Mouse (Mus musculus) megakaryocyte-erythroid progenitor cell, adult 5-6 weeks (primary cell): ENCODE data around the gene Pfdn2. TPM values are rescaled to one million over a fixed set of nuclear protein-coding genes. Genes with fewer than 3 reads are reported as not detected.

Source experiments
- ATAC-seq: replicated peaks from 2 replicates; pipeline ENCODE4 v1.8.0; 2016; ENCODE audit warnings: mild to moderate bottlenecking, inconsistent platforms; ENCODE audit not compliant: severe bottlenecking, poor library complexity, low FRiP score, low TSS enrichment
- total RNA-seq, 2 experiments: library from RNA; stranded (forward) in 1 of 2; stranded (reverse) in 1 of 2; fragments of 200-1000, 215-1000 nt in 1 of 2; fragments of >200 nt in 1 of 2; fragmentation: Nextera tagmentation in 1 of 2; gene quantifications; 2 replicates each; pipeline ENCODE4 v1.2.3; 2014 to 2017

Pfdn2 gene
- total RNA-seq, 2 experiments from 2014 or later: 97.3 to 101 TPM

DNA sequence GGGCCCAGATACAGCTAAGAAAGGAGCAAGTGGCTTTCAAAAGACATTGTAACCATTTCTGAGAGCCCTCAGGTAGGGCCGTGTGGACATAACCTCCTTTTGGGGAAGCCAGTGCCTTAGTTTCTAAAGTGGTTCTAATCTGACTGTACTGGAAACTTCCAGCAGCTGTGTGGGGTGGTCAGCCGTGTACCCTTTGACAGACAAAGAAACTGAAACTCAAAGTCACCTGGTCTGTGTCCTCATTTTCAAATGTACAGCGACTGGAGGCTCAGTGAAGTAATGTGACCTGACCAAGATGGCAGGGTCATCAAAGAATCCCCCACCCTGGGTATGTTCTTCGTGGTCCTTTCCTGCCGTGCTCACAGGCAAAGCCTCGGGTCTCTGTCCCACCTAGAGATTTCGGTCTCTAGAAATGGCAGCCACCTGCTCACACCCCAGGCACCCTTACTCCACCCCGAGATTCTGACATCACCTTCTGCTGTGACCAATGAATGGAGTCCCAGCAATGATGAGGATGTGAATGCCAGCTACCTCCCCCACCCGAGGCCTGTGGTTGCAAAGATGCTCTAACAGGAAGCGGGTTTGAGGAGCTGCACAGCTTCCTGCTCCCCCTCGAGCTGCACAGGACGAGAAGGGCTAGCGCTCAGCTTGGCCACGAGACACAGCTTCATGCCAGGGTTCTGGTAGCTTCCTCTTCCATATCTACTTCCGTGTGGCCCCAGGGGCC is 43.1 kb downstream of the Pfdn2 start, which contains the start of gene Arhgap30:
Gene Arhgap30 (plus strand): TSS at position 579 of the 727 bp plus-strand sequence.
- peak; percentile 87 for ATAC-seq

DNA sequence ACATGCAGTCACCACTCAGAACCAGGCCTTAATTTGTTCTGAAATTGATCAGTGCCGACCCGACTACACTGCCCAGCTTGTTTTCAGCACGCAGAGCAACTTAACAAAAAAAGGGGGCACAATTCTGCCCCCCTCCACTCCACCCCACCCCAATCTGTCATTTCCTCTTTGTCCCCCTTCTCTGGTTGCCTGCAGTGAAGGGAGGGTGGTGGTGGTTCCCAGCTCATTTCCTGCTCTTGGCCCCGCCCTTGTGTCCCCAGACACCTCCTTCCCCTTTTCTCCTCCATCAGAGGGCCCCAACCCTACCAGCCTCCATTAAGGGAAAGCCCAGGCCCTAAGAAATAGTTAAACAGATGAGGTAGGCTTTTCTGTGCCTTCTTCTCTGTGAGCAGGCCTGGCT is 44.6 kb downstream of the Pfdn2 start:
- ATAC-seq: peak; percentile 53

DNA sequence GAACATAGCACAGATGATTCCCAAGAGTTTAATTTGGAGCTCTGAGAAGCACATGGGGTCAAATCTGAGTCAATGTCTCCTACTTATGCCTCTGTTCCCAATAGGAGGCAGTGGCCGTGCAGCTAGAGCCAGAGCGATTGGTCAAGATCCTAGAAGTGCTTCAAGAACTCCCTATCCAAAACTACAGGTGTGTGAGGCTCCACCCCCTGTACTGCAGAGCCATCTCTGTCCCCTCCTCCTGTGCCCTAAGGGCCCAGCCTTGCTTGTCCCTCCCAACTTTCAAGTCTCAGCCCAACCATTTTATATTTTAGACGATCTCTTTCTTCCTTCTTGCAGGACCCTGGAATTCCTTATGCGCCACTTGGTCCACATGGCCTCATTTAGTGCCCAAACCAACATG is 56.4 kb downstream of the Pfdn2 start:
- no peak for ATAC-seq

DNA sequence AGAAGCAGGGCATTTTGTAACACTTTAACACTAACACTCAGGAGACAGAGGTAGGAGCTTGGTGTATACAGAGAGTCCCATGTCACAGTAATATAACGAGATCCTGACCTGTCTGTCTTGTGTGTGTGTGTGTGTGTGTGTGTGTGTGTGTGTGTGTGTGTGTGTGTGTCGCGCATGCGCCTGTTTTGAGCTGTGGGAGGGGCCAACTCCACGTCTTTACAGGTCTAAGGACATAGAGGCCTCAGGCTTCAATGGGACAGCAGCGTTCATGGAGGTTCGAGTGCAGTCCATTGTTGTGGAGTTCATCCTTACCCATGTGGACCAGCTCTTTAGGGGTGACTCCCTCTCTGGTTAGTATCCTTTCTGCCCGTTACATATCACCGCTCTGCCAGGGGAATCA is 57.5 kb downstream of the Pfdn2 start:
- ATAC-seq: no peak

DNA sequence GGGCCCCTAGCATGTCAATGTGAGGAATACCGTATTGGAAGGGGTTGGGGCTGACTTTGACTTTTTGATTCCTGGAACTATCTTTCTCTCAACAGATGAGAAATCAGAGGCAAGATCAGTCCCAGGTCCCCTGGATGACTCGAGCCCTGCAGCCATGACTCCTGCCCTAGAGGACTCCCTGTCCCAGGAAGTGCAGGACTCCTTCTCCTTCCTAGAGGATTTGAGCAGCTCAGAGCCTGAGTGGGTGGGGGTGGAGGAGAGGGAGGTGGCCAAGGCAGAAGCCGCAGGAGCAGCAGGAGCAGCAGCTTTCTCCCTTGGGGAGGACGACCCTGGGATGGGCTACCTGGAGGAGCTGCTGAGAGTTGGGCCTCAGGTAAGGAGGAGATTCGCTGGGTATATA is 61.8 kb downstream of the Pfdn2 start:
- no peak for ATAC-seq

Other genes starting within 250 kb of the Pfdn2 start
- 12.6 and 18.9 TPM in 2 replicates for gene Cfap126, start 231.8 kb upstream of the Pfdn2 start, total RNA-seq (2014; fragmentation: Nextera tagmentation)
- gene Cfap126, start 231.8 kb upstream of the Pfdn2 start, total RNA-seq (2017): 4.3 and 11.8 TPM in 2 replicates
- 150 and 178 TPM in 2 replicates for gene Sdhc, start 195.1 kb upstream of the Pfdn2 start, total RNA-seq (2014; fragmentation: Nextera tagmentation)
- 72.0 and 84.7 TPM in 2 replicates for gene Sdhc, start 195.1 kb upstream of the Pfdn2 start, total RNA-seq (2017)
- not detected in 2 replicates for gene Mpz, start 195.0 kb upstream of the Pfdn2 start, total RNA-seq (2014; fragmentation: Nextera tagmentation)
- gene Mpz, start 195.0 kb upstream of the Pfdn2 start, total RNA-seq (2017): 0.61 TPM in 1 of 2 replicates, not detected in the other
- 0.69 and 3.6 TPM in 2 replicates for gene Pcp4l1, start 149.4 kb upstream of the Pfdn2 start, total RNA-seq (2014; fragmentation: Nextera tagmentation)
- gene Pcp4l1, start 149.4 kb upstream of the Pfdn2 start, total RNA-seq (2017): 1.1 TPM in 1 of 2 replicates, not detected in the other
- 0.07 TPM in 1 of 2 replicates, not detected in the other for gene Nr1i3, start 131.7 kb upstream of the Pfdn2 start, total RNA-seq (2014; fragmentation: Nextera tagmentation)
- 0.38 TPM in 1 of 2 replicates, not detected in the other for gene Nr1i3, start 131.7 kb upstream of the Pfdn2 start, total RNA-seq (2017)
- gene Tomm40l, start 123.2 kb upstream of the Pfdn2 start, total RNA-seq (2014; fragmentation: Nextera tagmentation): 22.3 and 46.9 TPM in 2 replicates
- gene Tomm40l, start 123.2 kb upstream of the Pfdn2 start, total RNA-seq (2017): 25.0 and 33.7 TPM in 2 replicates
- 3.8 TPM in 1 of 2 replicates, not detected in the other for gene Apoa2, start 120.6 kb upstream of the Pfdn2 start, total RNA-seq (2014; fragmentation: Nextera tagmentation)
- gene Apoa2, start 120.6 kb upstream of the Pfdn2 start, total RNA-seq (2017): not detected in 2 replicates
- gene Fcer1g, start 111.3 kb upstream of the Pfdn2 start, total RNA-seq (2014; fragmentation: Nextera tagmentation): 3.7 and 9.1 TPM in 2 replicates
- gene Fcer1g, start 111.3 kb upstream of the Pfdn2 start, total RNA-seq (2017): 11.9 and 14.3 TPM in 2 replicates
- gene Adamts4, start 95.2 kb upstream of the Pfdn2 start, total RNA-seq (2014; fragmentation: Nextera tagmentation): 0.11 TPM in 1 of 2 replicates, not detected in the other
- not detected in 2 replicates for gene Adamts4, start 95.2 kb upstream of the Pfdn2 start, total RNA-seq (2017)
- 273 and 313 TPM in 2 replicates for gene Ndufs2, start 94.3 kb upstream of the Pfdn2 start, total RNA-seq (2014; fragmentation: Nextera tagmentation)
- gene Ndufs2, start 94.3 kb upstream of the Pfdn2 start, total RNA-seq (2017): 280 and 331 TPM in 2 replicates
- 34.5 and 55.7 TPM in 2 replicates for gene B4galt3, start 75.3 kb upstream of the Pfdn2 start, total RNA-seq (2014; fragmentation: Nextera tagmentation)
- 15.2 and 24.0 TPM in 2 replicates for gene B4galt3, start 75.3 kb upstream of the Pfdn2 start, total RNA-seq (2017)
- gene Ppox, start 64.5 kb upstream of the Pfdn2 start, total RNA-seq (2014; fragmentation: Nextera tagmentation): 114 and 123 TPM in 2 replicates
- gene Ppox, start 64.5 kb upstream of the Pfdn2 start, total RNA-seq (2017): 18.1 and 29.5 TPM in 2 replicates
- gene Usp21, start 57.7 kb upstream of the Pfdn2 start, total RNA-seq (2014; fragmentation: Nextera tagmentation): 44.1 and 50.1 TPM in 2 replicates
- gene Usp21, start 57.7 kb upstream of the Pfdn2 start, total RNA-seq (2017): 16.9 and 33.0 TPM in 2 replicates
- gene Ufc1, start 50.6 kb upstream of the Pfdn2 start, total RNA-seq (2014; fragmentation: Nextera tagmentation): 74.8 and 83.3 TPM in 2 replicates
- gene Ufc1, start 50.6 kb upstream of the Pfdn2 start, total RNA-seq (2017): 65.6 and 72.6 TPM in 2 replicates
- gene Dedd, start 16.5 kb upstream of the Pfdn2 start, total RNA-seq (2014; fragmentation: Nextera tagmentation): 22.4 and 38.5 TPM in 2 replicates
- gene Dedd, start 16.5 kb upstream of the Pfdn2 start, total RNA-seq (2017): 13.5 and 23.7 TPM in 2 replicates
- gene Nit1, start within 50 bp of the Pfdn2 start, total RNA-seq (2014; fragmentation: Nextera tagmentation): 10.4 and 22.0 TPM in 2 replicates
- 39.2 and 42.4 TPM in 2 replicates for gene Nit1, start within 50 bp of the Pfdn2 start, total RNA-seq (2017)
- gene Klhdc9, start 15.1 kb downstream of the Pfdn2 start, total RNA-seq (2014; fragmentation: Nextera tagmentation): 0.20 TPM in 1 of 2 replicates, not detected in the other
- 0.80 TPM in 1 of 2 replicates, not detected in the other for gene Klhdc9, start 15.1 kb downstream of the Pfdn2 start, total RNA-seq (2017)
- gene Nectin4, start 24.4 kb downstream of the Pfdn2 start, total RNA-seq (2014; fragmentation: Nextera tagmentation): not detected in 2 replicates
- gene Nectin4, start 24.4 kb downstream of the Pfdn2 start, total RNA-seq (2017): 0.14 and 0.27 TPM in 2 replicates
- gene Arhgap30, start 43.3 kb downstream of the Pfdn2 start, total RNA-seq (2014; fragmentation: Nextera tagmentation): 11.8 and 20.7 TPM in 2 replicates
- 18.7 and 28.7 TPM in 2 replicates for gene Arhgap30, start 43.3 kb downstream of the Pfdn2 start, total RNA-seq (2017)
- 24.1 and 32.0 TPM in 2 replicates for gene Usf1, start 65.6 kb downstream of the Pfdn2 start, total RNA-seq (2014; fragmentation: Nextera tagmentation)
- 46.2 and 60.5 TPM in 2 replicates for gene Usf1, start 65.6 kb downstream of the Pfdn2 start, total RNA-seq (2017)
- gene Tstd1, start 73.2 kb downstream of the Pfdn2 start, total RNA-seq (2014; fragmentation: Nextera tagmentation): not detected in 2 replicates
- 1.1 TPM in 1 of 2 replicates, not detected in the other for gene Tstd1, start 73.2 kb downstream of the Pfdn2 start, total RNA-seq (2017)
- not detected in 2 replicates for gene F11r, start 91.9 kb downstream of the Pfdn2 start, total RNA-seq (2014; fragmentation: Nextera tagmentation)
- 0.38 and 2.3 TPM in 2 replicates for gene F11r, start 91.9 kb downstream of the Pfdn2 start, total RNA-seq (2017)
- gene Alyref2, start 157.8 kb downstream of the Pfdn2 start, total RNA-seq (2014; fragmentation: Nextera tagmentation): 5.5 and 10.9 TPM in 2 replicates
- 3.5 and 5.3 TPM in 2 replicates for gene Alyref2, start 157.8 kb downstream of the Pfdn2 start, total RNA-seq (2017)
- gene Itln1, start 189.6 kb downstream of the Pfdn2 start, total RNA-seq (2014; fragmentation: Nextera tagmentation): not detected in 2 replicates
- gene Itln1, start 189.6 kb downstream of the Pfdn2 start, total RNA-seq (2017): not detected in 2 replicates
- 1.8 and 3.9 TPM in 2 replicates for gene Cd244a, start 213.5 kb downstream of the Pfdn2 start, total RNA-seq (2014; fragmentation: Nextera tagmentation)
- gene Cd244a, start 213.5 kb downstream of the Pfdn2 start, total RNA-seq (2017): 1.7 and 2.4 TPM in 2 replicates